Mouse (Mus musculus): Measurements from ENCODE around the gene Slc37a1.

GRCm38 (mm10) chr17:31370931-31371330, 84.3 kb downstream of the Slc37a1 start:
- no peak for TF ChIP-seq CTCF (IDR thresholded peaks at IDR 0.05; ENCODE audit: borderline replicate concordance, extremely low read depth, insufficient read depth, insufficient read length)
- TF ChIP-seq POLR2A (IDR thresholded peaks at IDR 0.05; ENCODE audit: borderline replicate concordance, extremely low read depth, insufficient read depth, insufficient read length, poor library complexity, severe bottlenecking) = no peak

Measured in brain, embryonic 14.5 days (tissue).